Mouse (Mus musculus) lung, adult 18-20 months (tissue): ENCODE data around the gene Scyl3.
A peak's percentile ranks its signal among the peaks of the same experiment; 100 is the strongest.

Experiments
- DNase-seq, 2 experiments: peaks; one replicate each; pipeline ENCODE4 v3.0.0; 2022; ENCODE audit warnings: mixed read lengths in 2 of 2

Scyl3 gene

GRCm38 (mm10) chr1:163928846-163929245, at the start of gene Scyl3:
Gene Scyl3, plus strand, starts transcription at chr1:163929100.
- DNase-seq = no peak

GRCm38 (mm10) chr1:163889629-163890028, 39.3 kb upstream of the Scyl3 start:
- no peak for DNase-seq

- no peak for DNase-seq
Observed at GRCm38 (mm10) chr1:163893294-163893693, 35.6 kb upstream of the Scyl3 start.

GRCm38 (mm10) chr1:163893774-163894527, 34.9 kb upstream of the Scyl3 start:
- peak in 1 of 2 experiments; percentile 8 for DNase-seq

- DNase-seq = no peak
Observed at GRCm38 (mm10) chr1:163898291-163898764, 30.6 kb upstream of the Scyl3 start.

GRCm38 (mm10) chr1:163899575-163899974, 29.3 kb upstream of the Scyl3 start:
- no peak for DNase-seq

- DNase-seq = no peak
Observed at GRCm38 (mm10) chr1:163900168-163900567, 28.7 kb upstream of the Scyl3 start.

- no peak for DNase-seq
Observed at GRCm38 (mm10) chr1:163903411-163903810, 25.5 kb upstream of the Scyl3 start.

GRCm38 (mm10) chr1:163907007-163907811, 21.7 kb upstream of the Scyl3 start:
- DNase-seq = peak in 1 of 2 experiments; percentile 4

GRCm38 (mm10) chr1:163908389-163908788, 20.5 kb upstream of the Scyl3 start:
- no peak for DNase-seq

GRCm38 (mm10) chr1:163910343-163910742, 18.6 kb upstream of the Scyl3 start:
- DNase-seq = peak in 1 of 2 experiments; percentile 19

GRCm38 (mm10) chr1:163910785-163911184, 18.1 kb upstream of the Scyl3 start:
- no peak for DNase-seq

GRCm38 (mm10) chr1:163911981-163912380, 16.9 kb upstream of the Scyl3 start:
- no peak for DNase-seq

GRCm38 (mm10) chr1:163917349-163918160, 11.3 kb upstream of the Scyl3 start:
- no peak for DNase-seq

GRCm38 (mm10) chr1:163924093-163924492, 4.8 kb upstream of the Scyl3 start:
- DNase-seq = no peak

GRCm38 (mm10) chr1:163929636-163930457, 947 bp downstream of the Scyl3 start:
- peak; percentile 86 to 88 for DNase-seq

GRCm38 (mm10) chr1:163930458-163930794, 1.5 kb downstream of the Scyl3 start:
- no peak for DNase-seq

- no peak for DNase-seq
Observed at GRCm38 (mm10) chr1:163931801-163932200, 2.9 kb downstream of the Scyl3 start.

- no peak for DNase-seq
Observed at GRCm38 (mm10) chr1:163934591-163934990, 5.7 kb downstream of the Scyl3 start.

GRCm38 (mm10) chr1:163942056-163942455, 13.2 kb downstream of the Scyl3 start:
- DNase-seq = no peak

- no peak for DNase-seq
Observed at GRCm38 (mm10) chr1:163953396-163953795, 24.5 kb downstream of the Scyl3 start.

- no peak for DNase-seq
Observed at GRCm38 (mm10) chr1:163958036-163958435, 29.1 kb downstream of the Scyl3 start.
